Mouse (Mus musculus): ENCODE measurements at regions not wholly inside any gene's neighbourhood (a gene's known extent, or its start where the extent isn't known, plus 50 kb on each side); places are given as distances from the start of the nearest gene placed in this dataset.
A peak's percentile ranks its signal among the peaks of the same experiment; 100 is the strongest.

DNA sequence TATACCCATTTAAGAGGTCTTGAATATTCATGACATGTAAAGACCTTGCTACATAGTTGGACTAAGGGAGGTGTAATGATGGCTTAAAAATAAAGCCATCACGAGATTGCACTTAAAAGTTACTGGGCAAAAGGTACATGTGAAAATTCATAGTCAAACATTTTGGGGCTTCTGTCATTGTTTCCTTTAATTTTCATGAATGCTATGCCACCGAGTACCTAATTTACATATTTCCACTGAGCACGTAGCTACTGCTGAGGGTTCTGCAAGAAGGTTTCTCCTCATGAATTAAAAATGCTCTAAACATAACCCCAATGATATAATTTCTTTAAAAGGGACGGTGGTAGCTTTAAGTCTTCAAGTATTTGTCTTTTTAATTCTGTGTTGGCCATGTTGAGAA is 800.4 kb downstream of the Ets1 start:
- Histone ChIP-seq H3K36me3 (no peaks in the 10 kb centered on the region), H3K4me3 (replicated peaks) (no peak overlapping the region), H3K9me3 (replicated peaks) (no peaks in the 10 kb centered on the region), H3K9ac (no peak overlapping the region), H3K27ac (no peak overlapping the region), H3K4me1 (no peaks in the 10 kb centered on the region), H3K27me3 (no peaks in the 10 kb centered on the region), H3K4me2 (no peak overlapping the region)
- WGBS, result 78% methylated on average over 4 of the region's 4 CpGs
- ATAC-seq (replicated peaks; ENCODE audit: low FRiP score), result no peak

DNA sequence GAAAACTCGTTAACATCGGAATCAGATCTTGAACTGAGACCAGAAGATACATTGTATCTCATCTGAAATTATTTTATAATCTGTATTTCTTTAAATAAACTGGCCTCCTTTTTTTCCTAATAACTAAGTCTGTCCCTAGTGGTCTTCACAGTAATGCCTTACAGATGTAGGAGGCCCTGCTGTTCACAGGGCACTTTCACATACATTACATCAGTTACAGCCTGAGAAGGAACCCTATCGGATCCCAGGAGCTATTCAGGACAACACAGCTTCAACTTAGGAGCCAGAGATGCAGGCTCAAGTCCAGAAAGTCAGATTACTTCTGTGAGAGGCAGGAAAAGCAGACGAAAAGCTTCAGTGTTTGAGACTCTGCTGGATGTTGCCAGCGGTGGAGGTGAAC is 806.2 kb downstream of the Ets1 start:
- Histone ChIP-seq H3K27ac (no peak overlapping the region), H3K9ac (no peak overlapping the region), H3K27me3 (no peaks in the 10 kb centered on the region), H3K9me3 (replicated peaks) (no peaks in the 10 kb centered on the region), H3K4me2 (no peak overlapping the region), H3K4me3 (replicated peaks) (no peak overlapping the region), H3K36me3 (no peaks in the 10 kb centered on the region), H3K4me1 (no peaks in the 10 kb centered on the region)
- ATAC-seq (replicated peaks; ENCODE audit: low FRiP score), result no peak
- WGBS, result 82% methylated on average over 5 of the region's 5 CpGs

DNA sequence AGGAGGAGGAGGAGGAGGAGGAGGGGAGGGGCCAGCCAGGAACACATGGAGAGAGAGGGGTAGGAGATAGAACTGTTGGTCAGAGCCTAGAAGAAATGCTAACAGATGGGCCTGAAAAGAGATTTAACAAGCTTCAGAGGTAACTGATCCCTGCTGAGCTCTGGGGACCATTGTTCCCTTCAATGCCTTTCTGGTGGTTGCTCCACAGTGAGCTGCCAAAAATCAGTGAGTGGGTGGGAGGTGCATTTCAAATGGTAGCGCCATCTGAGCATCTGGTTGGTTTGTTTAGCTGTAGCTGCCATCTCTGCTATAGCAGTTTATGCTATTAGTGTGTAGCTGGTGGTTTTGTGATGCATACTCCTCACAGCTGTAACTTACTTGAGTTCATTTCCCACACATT is 809.9 kb downstream of the Ets1 start:
- ATAC-seq (replicated peaks; ENCODE audit: low FRiP score), result no peak
- no peaks in the 10 kb centered on the region for H3K36me3 ChIP-seq
- H3K4me1 ChIP-seq, result no peaks in the 10 kb centered on the region
- H3K4me3 ChIP-seq (replicated peaks), result no peak overlapping the region
- no peak overlapping the region for H3K4me2 ChIP-seq
- H3K27ac ChIP-seq, result no peak overlapping the region
- H3K27me3 ChIP-seq, result no peaks in the 10 kb centered on the region
- no peak overlapping the region for H3K9ac ChIP-seq
- no peaks in the 10 kb centered on the region for H3K9me3 ChIP-seq (replicated peaks)
- WGBS, result 67% methylated on average over 1 of the region's 1 CpGs

DNA sequence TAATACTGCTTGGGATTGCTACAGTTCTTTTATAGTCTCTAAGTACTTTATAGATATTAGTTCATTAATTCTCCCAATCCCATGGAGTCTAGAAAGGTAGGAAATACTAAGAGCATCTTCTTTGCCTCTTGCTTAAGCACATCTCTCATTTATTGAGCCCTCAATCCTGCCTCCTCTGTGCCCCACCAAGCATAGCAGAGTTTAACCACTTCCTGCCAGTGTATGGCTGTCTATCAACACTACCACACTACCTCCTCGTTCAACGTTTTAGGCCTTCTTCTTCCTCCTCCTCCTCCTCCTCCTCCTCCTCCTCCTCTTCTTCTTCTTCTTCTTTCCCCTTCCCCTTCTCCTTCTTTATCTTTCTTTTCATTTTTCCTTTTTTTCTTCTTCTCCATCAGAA is 839.1 kb downstream of the Ets1 start:
- Histone ChIP-seq H3K9me3 (replicated peaks) (no peaks in the 10 kb centered on the region), H3K9ac (no peak overlapping the region), H3K4me3 (replicated peaks) (no peak overlapping the region), H3K4me2 (no peak overlapping the region), H3K4me1 (no peaks in the 10 kb centered on the region), H3K36me3 (no peaks in the 10 kb centered on the region), H3K27ac (no peak overlapping the region), H3K27me3 (no peaks in the 10 kb centered on the region)
- ATAC-seq (replicated peaks; ENCODE audit: low FRiP score), result no peak
- 57% methylated on average over 2 of the region's 2 CpGs for WGBS

DNA sequence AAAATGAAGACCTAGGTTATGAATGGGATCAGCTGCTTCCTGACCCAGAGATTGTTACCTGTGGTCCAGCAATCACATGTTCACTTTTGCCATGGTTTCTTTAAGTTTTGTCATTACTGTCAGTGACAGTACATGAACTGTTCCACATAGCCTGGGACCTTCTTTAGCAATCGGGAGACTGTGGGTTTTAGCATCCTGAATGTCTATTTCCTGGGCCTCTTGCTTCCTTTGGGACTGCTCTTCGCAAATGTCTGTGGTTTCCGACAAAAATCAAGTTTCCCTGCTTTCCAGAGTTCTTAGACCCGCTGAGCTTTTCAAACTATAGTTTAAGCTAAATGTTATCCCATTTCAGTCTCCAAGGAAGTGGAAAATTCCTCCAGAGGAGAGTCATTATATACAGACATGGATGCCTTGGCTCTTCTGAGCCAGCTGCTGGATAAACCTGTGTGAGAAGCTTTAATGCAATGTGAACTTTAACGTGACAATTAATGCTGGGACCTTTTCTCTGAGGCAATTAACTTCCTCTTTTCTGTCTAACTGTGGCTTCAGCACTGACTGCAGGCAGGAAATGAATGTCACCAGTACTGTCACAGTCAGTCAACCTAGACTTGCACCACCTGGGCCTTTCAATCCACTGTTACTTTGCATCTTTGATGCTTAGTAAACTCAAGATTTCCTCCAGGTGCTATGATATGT is 847.0 kb downstream of the Ets1 start:
- ATAC-seq (replicated peaks; ENCODE audit: low FRiP score), result no peak
- H3K4me2 ChIP-seq, result no peak overlapping the region
- WGBS, result 71% methylated on average over 5 of the region's 5 CpGs

DNA sequence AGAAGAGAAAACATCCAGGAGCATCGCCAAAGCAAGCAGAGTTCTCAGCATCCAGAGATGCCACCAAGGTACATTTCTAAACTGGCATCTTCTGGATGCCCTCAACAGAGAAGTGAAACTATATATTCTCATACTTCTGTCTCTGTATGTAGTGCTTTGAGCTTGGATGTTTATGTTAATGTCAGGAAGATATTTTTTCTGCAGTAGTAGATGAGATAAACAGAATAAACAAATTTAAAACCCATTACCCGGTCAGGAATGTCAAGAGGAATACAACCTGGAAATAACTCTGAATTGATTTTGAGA is 847.5 kb downstream of the Ets1 start:
- no peak for ATAC-seq (replicated peaks; ENCODE audit: low FRiP score)
- no peaks in the 10 kb centered on the region for H3K36me3 ChIP-seq
- no peaks in the 10 kb centered on the region for H3K4me1 ChIP-seq
- H3K27ac ChIP-seq, result no peak overlapping the region
- no peak overlapping the region for H3K4me3 ChIP-seq (replicated peaks)
- no peak overlapping the region for H3K9ac ChIP-seq
- WGBS, result 66% methylated on average over 2 of the region's 2 CpGs
- H3K9me3 ChIP-seq (replicated peaks), result no peaks in the 10 kb centered on the region
- no peak overlapping the region for H3K4me2 ChIP-seq
- H3K27me3 ChIP-seq, result no peaks in the 10 kb centered on the region

More for the DNA sequence above, 847.0 kb downstream of the Ets1 start:
- no peaks in the 10 kb centered on the region for H3K27me3 ChIP-seq
- no peak overlapping the region for H3K9ac ChIP-seq
- no peak overlapping the region for H3K27ac ChIP-seq
- no peak overlapping the region for H3K4me3 ChIP-seq (replicated peaks)
- no peaks in the 10 kb centered on the region for H3K36me3 ChIP-seq
- no peaks in the 10 kb centered on the region for H3K9me3 ChIP-seq (replicated peaks)
- H3K4me1 ChIP-seq, result no peaks in the 10 kb centered on the region

DNA sequence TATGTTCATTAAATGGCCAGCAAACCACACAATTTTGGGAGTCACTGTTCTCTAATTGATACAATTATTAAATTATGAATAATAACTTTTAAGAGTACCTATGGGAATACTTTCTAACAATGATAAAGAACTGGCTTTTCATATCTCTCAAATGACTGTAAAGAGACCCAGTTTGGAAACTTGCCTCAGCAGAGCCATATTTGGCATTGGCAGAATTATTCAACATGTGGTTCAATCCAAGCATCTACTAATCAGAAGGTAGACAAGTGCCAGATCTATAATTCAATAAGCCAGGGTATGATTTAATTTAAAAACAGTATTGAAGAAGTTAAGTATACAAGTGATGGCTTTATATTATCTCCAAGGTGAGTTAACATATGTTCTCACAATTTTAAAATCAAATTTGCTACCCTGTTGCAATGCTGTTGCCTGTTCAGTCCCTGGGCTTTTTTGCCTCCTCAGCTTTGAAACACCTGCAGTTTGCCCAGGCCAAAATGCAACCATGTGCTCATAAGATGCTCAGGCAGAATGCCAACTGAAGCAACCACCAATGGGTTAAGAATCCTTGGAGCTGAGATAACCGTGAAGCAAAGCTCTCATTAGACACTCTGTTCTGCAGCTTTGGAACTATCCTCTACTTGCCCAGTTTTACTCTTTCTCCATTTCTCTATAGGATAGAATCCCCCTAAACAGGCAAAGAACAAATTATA is 897.2 kb downstream of the Ets1 start:
- 80% methylated on average over 1 of the region's 1 CpGs for WGBS
- Histone ChIP-seq H3K36me3 (no peaks in the 10 kb centered on the region), H3K27ac (no peak overlapping the region), H3K9me3 (replicated peaks) (no peaks in the 10 kb centered on the region), H3K9ac (no peak overlapping the region), H3K27me3 (no peaks in the 10 kb centered on the region), H3K4me1 (no peaks in the 10 kb centered on the region), H3K4me2 (no peak overlapping the region), H3K4me3 (replicated peaks) (no peak overlapping the region)
- ATAC-seq (replicated peaks; ENCODE audit: low FRiP score), result no peak

DNA sequence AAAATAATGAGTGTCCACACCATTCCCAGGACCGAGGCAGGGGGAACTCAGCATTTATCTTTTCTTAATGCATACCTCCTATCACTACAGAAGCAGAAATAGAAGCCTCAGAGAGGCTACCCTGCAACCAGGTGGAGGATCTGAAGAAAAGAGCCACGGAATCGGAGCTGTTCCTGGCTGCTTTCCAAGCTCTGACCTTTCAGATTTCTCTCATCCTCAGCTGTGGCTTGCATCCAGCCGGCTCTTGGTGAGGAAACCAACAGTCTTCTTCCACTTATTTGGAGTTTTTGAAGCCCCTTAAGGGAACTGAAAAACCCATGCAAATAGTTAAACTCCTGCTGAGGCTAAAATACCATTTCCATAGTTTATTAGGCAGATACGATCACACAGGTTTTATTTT is 907.3 kb downstream of the Ets1 start:
- ATAC-seq (replicated peaks; ENCODE audit: low FRiP score), result no peak
- no peak overlapping the region for H3K4me2 ChIP-seq
- peaks cover 3% of the 10 kb centered on the region; the same call in 1 of the 2 replicates for H3K27me3 ChIP-seq
- peaks cover 6% of the 10 kb centered on the region; the same call in 1 of the 2 replicates for H3K4me1 ChIP-seq
- no peak overlapping the region for H3K9ac ChIP-seq
- H3K36me3 ChIP-seq, result no peaks in the 10 kb centered on the region
- no peak overlapping the region for H3K4me3 ChIP-seq (replicated peaks)
- 65% methylated on average over 5 of the region's 5 CpGs for WGBS
- H3K9me3 ChIP-seq (replicated peaks), result no peaks in the 10 kb centered on the region
- no peak overlapping the region for H3K27ac ChIP-seq

DNA sequence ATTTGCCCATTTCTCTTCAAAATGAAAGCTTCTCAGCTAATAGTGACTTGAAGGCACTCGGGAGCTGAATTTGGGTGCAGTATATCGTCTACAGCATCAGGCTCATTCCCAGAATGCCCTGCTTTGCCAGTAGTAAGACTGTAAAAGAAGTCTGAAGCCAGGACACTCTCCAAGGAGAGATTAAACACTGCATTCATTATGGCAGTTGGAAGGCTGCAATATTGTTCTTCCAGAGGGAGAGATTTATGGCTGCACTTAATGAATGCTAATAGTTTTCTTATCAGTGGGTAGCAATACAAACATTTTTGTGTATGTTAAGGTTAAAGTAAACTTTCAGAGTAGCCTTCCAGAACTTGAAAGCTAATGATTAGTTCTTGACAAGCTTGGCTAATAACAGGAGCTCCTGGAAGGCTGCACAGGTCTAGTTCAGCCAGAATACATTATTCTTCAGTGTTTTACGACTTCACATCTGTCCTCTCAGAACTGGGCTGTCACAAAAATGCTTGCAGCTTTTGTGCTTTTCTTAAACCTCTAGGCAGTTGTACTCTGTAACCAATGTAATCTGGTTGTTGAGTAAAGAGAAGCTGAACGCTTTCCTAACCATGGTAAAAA is 910.2 kb downstream of the Ets1 start:
- no peak overlapping the region for H3K4me2 ChIP-seq
- no peaks in the 10 kb centered on the region for H3K9me3 ChIP-seq (replicated peaks)
- no peak overlapping the region for H3K27ac ChIP-seq
- no peak overlapping the region for H3K4me3 ChIP-seq (replicated peaks)
- peaks cover 6% of the 10 kb centered on the region; the same call in 1 of the 2 replicates for H3K4me1 ChIP-seq
- H3K9ac ChIP-seq, result no peak overlapping the region
- peak; percentile 82 for ATAC-seq (replicated peaks; ENCODE audit: low FRiP score)
- H3K36me3 ChIP-seq, result no peaks in the 10 kb centered on the region
- peaks cover 6% of the 10 kb centered on the region; the same call in 1 of the 2 replicates for H3K27me3 ChIP-seq
- WGBS, result 36% methylated on average over 4 of the region's 4 CpGs

DNA sequence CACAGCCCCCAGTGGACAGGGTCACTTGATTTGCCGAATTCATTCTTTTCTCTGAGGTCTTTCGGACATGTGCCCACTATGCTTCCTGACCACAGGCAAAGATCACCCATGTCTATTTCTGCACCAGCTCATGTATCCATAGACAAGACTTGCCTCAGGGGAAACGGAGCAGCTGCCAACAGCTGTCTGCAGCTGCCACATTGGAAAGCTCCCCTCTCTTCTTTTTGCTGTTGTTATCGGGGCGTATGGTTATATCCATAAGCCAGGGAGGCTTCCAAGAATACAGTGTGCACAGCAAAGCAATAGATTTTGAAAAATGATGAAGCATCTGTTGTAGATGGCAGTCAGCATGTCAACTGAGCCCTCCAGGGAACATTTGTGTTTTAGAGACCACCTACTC is 913.4 kb downstream of the Ets1 start:
- Histone ChIP-seq H3K4me3 (replicated peaks) (no peak overlapping the region), H3K27ac (no peak overlapping the region), H3K36me3 (no peaks in the 10 kb centered on the region), H3K27me3 (peaks cover 6% of the 10 kb centered on the region; the same call in 1 of the 2 replicates), H3K9ac (no peak overlapping the region), H3K4me2 (no peak overlapping the region), H3K9me3 (replicated peaks) (no peaks in the 10 kb centered on the region), H3K4me1 (peaks cover 6% of the 10 kb centered on the region; the same call in 1 of the 2 replicates)
- 82% methylated on average over 5 of the region's 5 CpGs for WGBS
- no peak for ATAC-seq (replicated peaks; ENCODE audit: low FRiP score)

DNA sequence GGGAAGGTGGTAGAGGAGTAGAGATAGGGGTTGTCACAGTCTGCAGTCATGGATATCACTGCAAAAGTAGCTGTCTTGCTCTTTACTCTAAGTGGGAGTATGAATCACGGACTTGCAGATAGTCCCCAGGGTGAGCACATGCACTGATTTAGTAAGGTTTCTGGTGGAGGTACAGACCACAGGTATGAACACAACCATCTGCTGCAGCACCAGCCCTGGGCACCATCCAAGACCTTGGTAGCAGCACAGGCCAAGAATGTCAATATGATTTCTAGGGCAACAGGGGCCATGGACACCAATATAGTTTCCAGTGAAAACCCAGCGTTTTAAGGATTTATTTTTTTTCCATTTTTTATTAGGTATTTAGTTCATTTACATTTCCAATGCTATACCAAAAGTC is 913.7 kb upstream of the Kirrel3 start:
- Histone ChIP-seq H3K36me3 (no peaks in the 10 kb centered on the region), H3K27me3 (no peaks in the 10 kb centered on the region), H3K4me2 (no peak overlapping the region), H3K4me1 (no peaks in the 10 kb centered on the region), H3K4me3 (replicated peaks) (no peak overlapping the region), H3K9ac (no peak overlapping the region), H3K9me3 (replicated peaks) (no peaks in the 10 kb centered on the region), H3K27ac (no peak overlapping the region)
- no peak for ATAC-seq (replicated peaks; ENCODE audit: low FRiP score)
- WGBS, result 78% methylated on average over 2 of the region's 2 CpGs

DNA sequence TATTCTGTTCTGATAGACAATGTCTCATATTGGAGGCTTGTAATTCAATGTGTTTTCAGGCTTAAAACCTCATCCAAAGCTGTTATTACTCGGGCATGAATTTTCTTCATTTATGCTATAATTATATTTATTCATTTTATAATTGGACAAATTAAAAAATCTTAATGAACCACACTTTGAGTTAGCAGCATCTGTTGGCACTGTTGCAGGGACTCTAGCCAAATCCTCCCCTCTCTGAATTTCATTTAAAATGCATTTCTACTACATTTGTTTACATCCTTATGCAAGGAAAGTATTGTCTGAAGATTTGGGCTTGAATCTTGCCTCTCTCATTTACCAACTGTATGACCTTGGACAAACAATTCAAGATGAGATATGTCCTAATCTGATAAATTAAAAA is 874.2 kb upstream of the Kirrel3 start:
- no peak for ATAC-seq (replicated peaks; ENCODE audit: low FRiP score)
- 81% methylated on average over 1 of the region's 1 CpGs for WGBS
- H3K27ac ChIP-seq, result no peak overlapping the region
- no peak overlapping the region for H3K9ac ChIP-seq
- H3K4me2 ChIP-seq, result no peak overlapping the region
- no peaks in the 10 kb centered on the region for H3K4me1 ChIP-seq
- H3K36me3 ChIP-seq, result no peaks in the 10 kb centered on the region
- H3K4me3 ChIP-seq (replicated peaks), result no peak overlapping the region
- H3K27me3 ChIP-seq, result no peaks in the 10 kb centered on the region
- H3K9me3 ChIP-seq (replicated peaks), result no peaks in the 10 kb centered on the region
